Mouse (Mus musculus) inflammation-experienced regulatory T-cells, adult 16 weeks (primary cell): ENCODE results near the gene Ccdc96. TPM values are rescaled to one million over a fixed set of nuclear protein-coding genes. Genes with fewer than 3 reads are reported as not detected.

ENCODE experiments used
- polyA plus RNA-seq: library from polyadenylated mRNA; unstranded; fragments of 100-300 nt; shearing (Covaris generic); gene quantifications from one replicate; pipeline ENCODE4 v1.2.1, GENCODE M21; 2017

Gene Ccdc96
- not detected for polyA plus RNA-seq

GRCm38 (mm10) chr5:36484171-36484990 lies at the start of gene Ccdc96, which contains the start of gene Tada2b:
Gene Ccdc96 (plus strand): TSS chr5:36484588.
Gene Tada2b (minus strand): TSS chr5:36484285.

GRCm38 (mm10) chr5:36464709-36465661 lies 19.4 kb upstream of the Ccdc96 start, which contains the start of gene Grpel1:
Gene Grpel1 (plus strand): TSS chr5:36464998.

Other genes starting within 250 kb of the Ccdc96 start
- 5.0 TPM for gene Sorcs2, start 86.4 kb upstream of the Ccdc96 start, polyA plus RNA-seq
- 41.0 TPM for gene Grpel1, start 19.6 kb upstream of the Ccdc96 start, polyA plus RNA-seq
- 1.00 TPM for gene Tada2b, start 303 bp upstream of the Ccdc96 start, polyA plus RNA-seq
- 134 TPM for gene Tbc1d14, start 108.7 kb downstream of the Ccdc96 start, polyA plus RNA-seq
- gene D5Ertd579e, start 211.4 kb downstream of the Ccdc96 start, polyA plus RNA-seq = 48.5 TPM